9 mouse cellular contexts compared by ENCODE assay signal in the genomic region with DNA sequence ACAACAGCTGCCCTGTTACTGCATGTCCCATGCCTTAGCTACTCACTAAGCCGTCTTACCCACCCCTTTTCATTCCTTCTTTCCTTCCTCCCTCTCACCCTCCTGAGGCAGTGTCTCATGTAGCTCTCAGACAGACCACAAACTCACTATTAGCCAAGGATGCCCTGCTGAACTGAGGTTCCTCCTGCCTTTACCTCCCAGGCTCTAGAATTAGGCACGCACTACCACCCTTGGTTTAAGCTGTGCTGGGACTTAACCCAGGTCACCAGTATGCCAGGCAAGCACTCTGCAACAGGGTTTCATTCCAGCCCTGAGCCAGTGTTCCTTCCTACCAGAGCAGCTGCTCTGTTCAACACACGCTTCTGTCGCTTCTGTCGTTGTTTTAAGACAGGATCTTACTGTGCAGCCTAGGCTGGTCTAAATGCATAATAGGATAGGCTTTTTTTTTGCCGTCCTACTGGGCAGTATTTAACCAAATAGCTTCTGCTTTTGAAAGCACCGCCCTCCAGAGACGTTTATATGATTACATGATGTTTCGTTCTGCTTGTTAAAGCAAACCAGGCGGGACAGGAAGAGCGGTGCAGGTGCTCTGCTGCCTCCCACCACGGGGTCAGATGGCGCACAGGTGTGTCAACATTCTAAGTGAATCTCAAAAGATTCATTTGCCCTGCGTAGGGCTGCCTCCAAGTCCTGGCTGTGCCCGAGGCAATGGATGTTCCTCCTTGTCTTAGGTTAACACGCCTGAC. TPM values are rescaled to one million over a fixed set of nuclear protein-coding genes. Genes with fewer than 3 reads are reported as not detected.
A peak's percentile ranks its signal among the peaks of the same experiment; 100 is the strongest.
DNase-seq lines count a peak whose midpoint lies in the region; ATAC-seq and TF ChIP-seq lines count a peak whose summit lies in the region.
"Had no signal": no experiment of that assay in that cellular context is flagged by ENCODE, and none has a peak within 500 bp of the region (broad histone marks: within the 10 kb centered on the region; RNA-seq: fewer than 3 reads in every experiment).

No protein-coding gene starts in this region.

- no peak for DNase-seq in heart, postnatal 0 days (ENCODE audit: low spot score)
- DNase-seq in heart, adult 18-20 months = no peak
- DNase-seq in spleen, postnatal 36 days (ENCODE audit: low spot score in 2 of 2) = peak; percentile 47 to 50
- DNase-seq in spleen, postnatal 14 days (ENCODE audit: low spot score in 2 of 2) = no peak
- no peak for DNase-seq in ovary, postnatal 10 days (ENCODE audit: low spot score)
- no peak for DNase-seq in frontal cortex, postnatal 36 days (ENCODE audit: low spot score in 2 of 2)
- DNase-seq in left cerebral cortex, adult 11 months (ENCODE audit: low spot score) = no peak

- TF ChIP-seq EP300 in heart, postnatal 0 days (IDR thresholded peaks at IDR 0.05; ENCODE audit: low read depth) = no peak

- WGBS in heart, postnatal 0 days = 50% methylated on average over 16 of the region's 16 CpGs
- WGBS in macrophage (ENCODE audit: missing documents) = 5% methylated on average over 16 of the region's 16 CpGs

- H3K4me1 ChIP-seq in heart, postnatal 0 days (ENCODE audit: control insufficient read depth, insufficient read depth) = peaks cover 12% of the 10 kb centered on the region; the same call in 1 of the 2 replicates
- H3K4me1 ChIP-seq: neural tube, embryonic 12.5 days had no signal

- no peaks in the 10 kb centered on the region for H3K79me2 ChIP-seq in macrophage (ENCODE audit: inconsistent target)

- H3K36me3 ChIP-seq in heart, postnatal 0 days (replicated peaks; ENCODE audit: control insufficient read depth, insufficient read depth, low read length) = no peaks in the 10 kb centered on the region
- no peaks in the 10 kb centered on the region for H3K36me3 ChIP-seq in macrophage (ENCODE audit: inconsistent target)
- H3K36me3 ChIP-seq: neural tube, embryonic 12.5 days had no signal

- no peaks in the 10 kb centered on the region for H3K9me3 ChIP-seq in heart, postnatal 0 days (replicated peaks; ENCODE audit: control insufficient read depth, low read length)
- H3K9me3 ChIP-seq: neural tube, embryonic 12.5 days had no signal

- H3K4me2 ChIP-seq in heart, postnatal 0 days (ENCODE audit: low read depth, low read length) = no peak overlapping the region; the same call in 1 of the 2 replicates
- H3K4me2 ChIP-seq: neural tube, embryonic 12.5 days had no signal

- no peak for TF ChIP-seq CTCF in heart, postnatal 0 days (IDR thresholded peaks at IDR 0.05; ENCODE audit: low read depth)

- ATAC-seq in heart, postnatal 0 days (ENCODE audit: insufficient read depth, low read depth) = no peak

- peak overlapping the region; percentile 52 for H3K27ac ChIP-seq in heart, postnatal 0 days (ENCODE audit: low read depth)
- H3K27ac ChIP-seq in macrophage = no peak overlapping the region
- H3K27ac ChIP-seq: neural tube, embryonic 12.5 days had no signal

- no peak overlapping the region for H3K4me3 ChIP-seq in heart, postnatal 0 days (ENCODE audit: low read depth, low read length)
- H3K4me3 ChIP-seq in macrophage (ENCODE audit: inconsistent target) = peak overlapping the region; percentile 8; the same call in 1 of the 2 replicates
- H3K4me3 ChIP-seq: neural tube, embryonic 12.5 days had no signal

- H3K27me3 ChIP-seq in heart, postnatal 0 days (ENCODE audit: control insufficient read depth, insufficient read depth, low read length) = no peaks in the 10 kb centered on the region
- H3K27me3 ChIP-seq: neural tube, embryonic 12.5 days had no signal

- no peak overlapping the region for H3K9ac ChIP-seq in heart, postnatal 0 days (replicated peaks; ENCODE audit: low read depth, low read length)
- H3K9ac ChIP-seq: neural tube, embryonic 12.5 days had no signal

RNA-seq across cellular contexts. Expression of a gene that starts 29.6 kb away (rescaled TPM):
- total RNA-seq in heart, postnatal 0 days (2014; rRNA removed; ENCODE audit: low replicate concordance) = 44.0 and 45.5 TPM in 2 replicates
- 24.2 and 25.5 TPM in 2 replicates for polyA plus RNA-seq in heart, postnatal 0 days (2015; fragmentation: Nextera tagmentation; extraction: Ambion mirVana)
- total RNA-seq in heart, adult 18-20 months (2021) = 10 to 100 TPM; 29.2 to 32.6 TPM
- total RNA-seq in macrophage (2018; cell fraction: chromatin; rRNA removed) = 10 to 100 TPM in 10 of 26 experiments, 1 to 10 TPM in 15, under 1 TPM in 1; 0.51 to 18.4 (median 6.7) TPM
- 10 to 100 TPM in 16 of 26 experiments, 1 to 10 TPM in 10; 4.3 to 14.1 (median 11.6) TPM for total RNA-seq in macrophage (2018; cell fraction: cytosol; rRNA removed)
- 10 to 100 TPM in 7 of 26 experiments, 1 to 10 TPM in 19; 2.4 to 28.5 (median 7.8) TPM for total RNA-seq in macrophage (2018; cell fraction: nucleus; rRNA removed)
- polyA plus RNA-seq in macrophage (2018) = 11.1 to 14.6 TPM (median 13.6 TPM) in 3 replicates

Comparison
In these comparisons a context has a peak if more than half of its experiments do, and no peak if none do; other contexts are left out.
1. DNase-seq: peak in spleen, postnatal 36 days (2 of 2); none in heart, postnatal 0 days (single experiment), heart, adult 18-20 months (0 of 2), spleen, postnatal 14 days (0 of 2), ovary, postnatal 10 days (single experiment), frontal cortex, postnatal 36 days (0 of 2) and left cerebral cortex, adult 11 months (single experiment).